Mouse (Mus musculus): Measurements from ENCODE around the gene Dmgdh.
A peak's percentile ranks its signal among the peaks of the same experiment; 100 is the strongest.

The Dmgdh gene

GRCm38 (mm10) chr13:93711226-93711625, 37.0 kb downstream of the Dmgdh start:
- no peak for DNase-seq

- no peak for DNase-seq
These were observed 38.1 kb downstream of the Dmgdh start for GRCm38 (mm10) chr13:93712362-93712761.

- no peak for DNase-seq
These were observed 39.6 kb downstream of the Dmgdh start for GRCm38 (mm10) chr13:93713826-93714225.

- no peak for DNase-seq
These were observed 42.9 kb downstream of the Dmgdh start for GRCm38 (mm10) chr13:93717113-93717512.

- DNase-seq, result peak; percentile 24
These were observed 44.7 kb downstream of the Dmgdh start for GRCm38 (mm10) chr13:93718948-93719347.

GRCm38 (mm10) chr13:93721916-93722315, 47.7 kb downstream of the Dmgdh start:
- DNase-seq, result no peak

GRCm38 (mm10) chr13:93723455-93723854, 49.2 kb downstream of the Dmgdh start:
- DNase-seq, result no peak

GRCm38 (mm10) chr13:93724206-93724605, 50.0 kb downstream of the Dmgdh start:
- no peak for DNase-seq

GRCm38 (mm10) chr13:93735131-93735636, 61.0 kb downstream of the Dmgdh start:
- no peak for DNase-seq

GRCm38 (mm10) chr13:93744118-93744517, 69.9 kb downstream of the Dmgdh start:
- DNase-seq, result no peak

GRCm38 (mm10) chr13:93752597-93753400, 78.6 kb downstream of the Dmgdh start:
- DNase-seq, result no peak

- no peak for DNase-seq
These were observed 80.9 kb downstream of the Dmgdh start for GRCm38 (mm10) chr13:93755084-93755483.

GRCm38 (mm10) chr13:93756674-93757073, 82.4 kb downstream of the Dmgdh start:
- DNase-seq, result no peak

GRCm38 (mm10) chr13:93757514-93757913, 83.3 kb downstream of the Dmgdh start:
- no peak for DNase-seq

- DNase-seq, result no peak
These were observed 84.1 kb downstream of the Dmgdh start for GRCm38 (mm10) chr13:93758149-93758898.

- DNase-seq, result no peak
These were observed 87.6 kb downstream of the Dmgdh start for GRCm38 (mm10) chr13:93761831-93762230.

GRCm38 (mm10) chr13:93762879-93763278, 88.6 kb downstream of the Dmgdh start:
- DNase-seq, result no peak

GRCm38 (mm10) chr13:93764321-93764973, 90.2 kb downstream of the Dmgdh start:
- DNase-seq, result no peak

GRCm38 (mm10) chr13:93771031-93771587, 96.9 kb downstream of the Dmgdh start:
- DNase-seq, result no peak

GRCm38 (mm10) chr13:93771588-93772278, 97.5 kb downstream of the Dmgdh start, which contains the start of gene Arsb:
Gene Arsb (plus strand): TSS chr13:93771630.
- DNase-seq, result peak; percentile 90

GRCm38 (mm10) chr13:93772279-93772636, 98.0 kb downstream of the Dmgdh start:
- no peak for DNase-seq

GRCm38 (mm10) chr13:93772861-93773260, 98.6 kb downstream of the Dmgdh start:
- no peak for DNase-seq
